Mouse (Mus musculus) adrenal gland, adult 18-20 months (tissue): Measurements from ENCODE around the gene Mfsd6. TPM values are rescaled to one million over a fixed set of nuclear protein-coding genes. Genes with fewer than 3 reads are reported as not detected.
"Not testable (repeated sequence)": the region's sequence is repeated elsewhere in the genome, so short reads cannot be mapped to it uniquely, and the experiment has no call there.

ENCODE experiments used
- DNase-seq, 2 experiments: peaks; one replicate each; pipeline ENCODE4 v3.0.0; 2021 to 2022; ENCODE audit warnings: low spot score in 2 of 2
- total RNA-seq, 2 experiments: library from RNA; stranded (reverse); gene quantifications; 1 replicate in 1 of 2; 2 replicates in 1 of 2; pipeline ENCODE4 v1.2.3; 2021

The Mfsd6 gene
- total RNA-seq, 2 experiments from 2014 or later: 17.0 to 17.9 TPM

GRCm38 (mm10) chr1:52714021-52714420 is 13.2 kb downstream of the Mfsd6 start:
- no peak for DNase-seq

DNA sequence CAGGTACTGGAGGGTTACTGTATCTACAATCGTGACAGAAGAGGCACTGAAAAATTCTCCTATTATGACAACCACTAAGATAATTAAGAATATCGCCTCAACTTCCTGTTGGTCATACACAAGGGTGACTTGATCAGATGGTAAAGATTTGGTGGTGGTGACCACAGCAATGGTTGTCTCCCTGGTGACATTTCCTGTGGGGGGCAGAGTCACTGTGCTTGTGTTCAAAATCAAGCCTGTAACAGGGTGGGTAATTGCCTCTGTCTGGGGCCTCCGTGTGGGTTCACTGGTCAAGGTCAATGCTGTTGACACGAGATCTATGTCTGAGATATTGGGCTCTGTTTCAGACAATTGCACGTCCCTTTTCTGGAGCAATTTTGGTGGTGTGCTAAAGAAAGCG is 18.5 kb downstream of the Mfsd6 start:
- DNase-seq: no peak

DNA sequence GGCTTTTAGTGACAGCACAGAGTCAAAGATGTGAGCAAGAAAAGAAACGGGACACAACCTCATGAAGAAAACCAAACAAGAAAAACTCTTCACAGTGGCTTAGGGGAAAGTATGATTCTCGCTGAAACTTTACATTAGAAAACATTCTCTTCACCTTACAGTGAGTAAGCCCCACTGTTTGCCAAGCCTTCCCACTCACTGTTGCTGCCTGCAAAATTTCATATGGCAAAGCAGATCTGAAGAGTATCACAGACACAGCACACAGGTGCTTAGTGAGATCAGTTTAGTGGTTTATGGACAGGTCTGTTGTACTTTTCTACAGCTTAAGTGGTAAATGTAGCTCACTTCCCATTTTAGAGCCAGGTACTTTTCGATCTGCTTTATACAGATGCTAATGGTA is 20.2 kb downstream of the Mfsd6 start:
- no peak for DNase-seq

DNA sequence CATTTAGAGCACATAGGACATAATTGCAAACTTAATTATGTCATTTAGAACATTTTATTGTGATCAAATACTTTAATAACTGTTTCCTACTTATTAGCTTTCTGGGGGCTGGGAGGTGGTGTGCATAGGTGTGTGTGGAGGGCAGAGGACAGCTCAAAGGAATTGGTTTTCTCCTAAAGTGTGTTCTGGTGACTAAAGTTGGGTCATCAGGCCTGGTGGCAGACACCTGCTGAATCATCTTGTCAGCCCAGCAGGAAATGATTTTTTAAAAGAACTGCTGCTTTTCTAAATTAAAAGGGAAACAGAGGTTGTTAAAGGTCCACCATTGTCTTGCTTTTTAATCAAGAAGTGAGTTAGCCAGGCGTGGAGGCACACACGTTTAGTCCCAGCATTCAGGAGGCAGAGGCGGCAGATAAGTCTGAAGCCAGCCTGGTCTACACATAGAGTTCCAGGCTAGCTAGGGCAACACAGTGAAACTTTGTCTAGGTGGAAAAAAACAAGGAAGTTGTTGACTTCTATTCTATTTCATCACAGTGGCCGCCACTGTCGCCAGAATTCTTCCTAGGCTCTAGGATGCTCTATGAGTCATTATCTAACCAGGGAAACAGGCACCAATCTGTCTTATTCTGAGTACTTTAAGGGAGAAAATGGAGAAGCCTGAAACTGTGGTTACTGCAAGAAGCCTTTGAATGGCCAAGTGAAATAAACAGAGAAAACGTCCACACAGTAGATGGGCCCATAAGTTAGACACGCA is 24.3 kb downstream of the Mfsd6 start:
- DNase-seq: no peak

DNA sequence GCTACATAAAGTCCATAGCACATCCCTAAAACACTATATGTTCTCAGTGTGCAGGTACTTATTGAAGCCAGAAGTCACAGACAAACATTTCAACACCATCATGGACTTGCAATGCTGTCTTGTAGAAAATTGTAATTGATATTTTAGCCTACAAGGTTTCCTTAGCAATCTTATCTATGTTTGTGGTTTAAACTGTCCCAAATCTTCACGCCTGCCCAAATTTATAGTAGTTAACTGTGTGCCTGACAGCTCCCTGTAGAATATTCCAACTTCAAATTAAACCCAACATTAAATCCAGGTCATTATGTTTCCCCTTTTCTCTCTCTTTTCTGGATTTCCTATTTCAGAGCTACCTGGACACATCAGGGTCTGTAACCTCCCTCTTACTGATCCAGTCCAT is 25.3 kb downstream of the Mfsd6 start:
- DNase-seq: no peak

- DNase-seq: not testable (repeated sequence)
These were observed 32.8 kb downstream of the Mfsd6 start for GRCm38 (mm10) chr1:52694456-52694855.

GRCm38 (mm10) chr1:52687636-52688035 is 39.6 kb downstream of the Mfsd6 start:
- DNase-seq: no peak

DNA sequence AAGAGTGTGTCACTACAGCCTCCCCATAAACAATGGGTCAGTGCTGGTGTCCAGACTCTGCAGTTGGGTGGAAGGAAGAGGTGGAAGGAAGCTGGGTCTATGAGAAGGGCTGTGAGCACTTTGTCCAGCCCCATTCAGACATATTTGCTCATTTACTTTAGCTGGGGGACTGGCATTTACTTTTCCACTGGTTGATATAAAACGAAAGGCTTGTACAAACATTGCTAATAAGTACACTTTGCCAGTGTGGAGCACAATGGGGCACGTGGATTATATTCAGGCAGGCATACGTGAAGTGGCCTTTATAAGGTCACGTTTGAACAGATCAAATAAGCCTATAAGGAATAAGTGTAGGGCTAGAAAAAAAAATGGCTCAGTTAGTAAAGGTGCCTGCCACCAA is 43.7 kb downstream of the Mfsd6 start:
- no peak for DNase-seq

GRCm38 (mm10) chr1:52676621-52677020 is 50.6 kb downstream of the Mfsd6 start:
- peak in 1 of 2 experiments; percentile 21 for DNase-seq

DNA sequence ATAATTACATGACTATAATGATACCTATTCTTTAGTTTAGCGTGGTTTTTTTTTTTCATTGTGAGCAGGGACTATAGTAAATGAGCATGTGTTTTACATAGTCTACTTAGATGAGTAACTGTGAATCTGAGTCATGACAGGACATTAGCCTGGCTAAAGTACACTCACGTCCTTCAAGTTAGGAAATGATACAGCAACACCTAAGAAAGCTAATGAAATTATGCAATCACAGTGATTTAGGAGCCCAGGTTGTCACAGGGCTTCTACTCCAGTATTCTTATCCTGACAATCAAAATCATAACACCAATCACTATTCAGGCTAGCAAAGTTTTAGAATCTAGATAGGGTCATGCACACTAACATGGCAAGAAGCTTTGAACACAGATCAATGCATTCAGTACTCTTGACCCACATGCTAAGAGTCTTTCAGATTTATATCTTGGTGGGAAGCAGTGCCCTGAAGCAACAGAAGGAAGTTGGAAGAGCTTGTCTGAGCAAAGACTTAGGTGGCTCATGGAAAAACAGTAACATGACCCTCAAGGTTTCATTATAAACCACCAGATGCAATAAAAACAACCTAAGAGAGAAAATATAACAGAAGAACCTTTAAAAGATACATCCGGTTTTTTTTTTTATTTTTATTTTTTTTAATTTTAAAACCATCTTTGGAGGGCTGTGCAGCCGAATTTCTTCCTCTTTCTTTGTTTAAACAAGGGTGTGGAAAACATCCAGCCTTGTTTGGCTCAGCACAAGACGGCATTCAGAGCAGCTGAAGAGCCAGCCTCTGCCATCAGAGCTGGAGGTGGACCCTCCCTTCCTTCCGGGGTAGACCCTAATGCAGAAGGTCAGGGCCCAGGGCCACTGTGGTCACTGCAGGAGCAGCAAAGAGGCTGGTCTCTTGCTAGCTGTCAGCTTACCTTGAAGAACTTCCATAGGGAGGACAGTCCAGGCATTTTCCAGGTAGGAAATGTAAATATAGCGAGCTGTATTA is 51.4 kb downstream of the Mfsd6 start:
- no peak for DNase-seq

DNA sequence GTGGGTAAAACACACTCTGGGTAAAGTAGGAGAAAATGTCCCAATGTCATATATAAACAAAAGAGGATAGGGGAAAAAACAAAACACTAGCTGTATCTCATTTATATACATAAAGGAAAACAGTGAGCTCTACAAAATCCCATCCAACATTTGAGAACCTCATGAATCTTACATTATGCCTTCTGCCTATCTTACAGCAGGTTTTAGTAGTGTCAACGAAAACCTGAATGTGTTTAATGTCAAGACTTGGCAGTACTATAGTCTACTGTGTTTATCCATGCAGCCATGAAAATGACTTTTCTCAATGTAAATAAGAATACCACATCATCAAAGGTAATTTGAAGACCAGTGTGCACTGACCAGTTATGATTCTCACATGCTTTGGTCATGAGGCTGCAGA is 57.3 kb downstream of the Mfsd6 start:
- no peak for DNase-seq

- DNase-seq: no peak
These were observed 58.4 kb downstream of the Mfsd6 start for GRCm38 (mm10) chr1:52668743-52669323.

- no peak for DNase-seq
These were observed 64.0 kb downstream of the Mfsd6 start for GRCm38 (mm10) chr1:52663228-52663627.

- no peak for DNase-seq
These were observed 66.5 kb downstream of the Mfsd6 start for GRCm38 (mm10) chr1:52660765-52661164.

- no peak for DNase-seq
These were observed 67.0 kb downstream of the Mfsd6 start for GRCm38 (mm10) chr1:52660278-52660677.

- no peak for DNase-seq
These were observed 69.1 kb downstream of the Mfsd6 start for GRCm38 (mm10) chr1:52658160-52658559.

GRCm38 (mm10) chr1:52655153-52655552 is 72.1 kb downstream of the Mfsd6 start:
- DNase-seq: no peak

DNA sequence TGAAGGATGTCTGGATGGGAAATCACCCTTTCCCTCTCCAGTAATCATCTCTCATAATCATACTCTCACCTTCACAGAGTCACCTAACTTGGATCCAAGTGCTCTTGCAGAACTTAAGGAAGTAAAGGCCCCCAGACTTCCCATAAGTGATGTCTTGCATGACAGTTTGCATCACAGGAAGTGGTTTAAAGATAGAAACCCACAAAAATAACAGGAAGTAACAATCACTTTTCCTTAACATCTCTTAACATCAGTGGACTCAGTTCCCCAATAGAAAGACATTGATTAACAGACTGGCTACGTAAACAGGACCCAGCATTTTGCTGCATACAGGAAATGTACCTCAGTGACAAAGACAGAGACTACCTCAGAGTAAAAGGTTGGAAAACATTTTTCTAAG is 73.9 kb downstream of the Mfsd6 start:
- no peak for DNase-seq

DNA sequence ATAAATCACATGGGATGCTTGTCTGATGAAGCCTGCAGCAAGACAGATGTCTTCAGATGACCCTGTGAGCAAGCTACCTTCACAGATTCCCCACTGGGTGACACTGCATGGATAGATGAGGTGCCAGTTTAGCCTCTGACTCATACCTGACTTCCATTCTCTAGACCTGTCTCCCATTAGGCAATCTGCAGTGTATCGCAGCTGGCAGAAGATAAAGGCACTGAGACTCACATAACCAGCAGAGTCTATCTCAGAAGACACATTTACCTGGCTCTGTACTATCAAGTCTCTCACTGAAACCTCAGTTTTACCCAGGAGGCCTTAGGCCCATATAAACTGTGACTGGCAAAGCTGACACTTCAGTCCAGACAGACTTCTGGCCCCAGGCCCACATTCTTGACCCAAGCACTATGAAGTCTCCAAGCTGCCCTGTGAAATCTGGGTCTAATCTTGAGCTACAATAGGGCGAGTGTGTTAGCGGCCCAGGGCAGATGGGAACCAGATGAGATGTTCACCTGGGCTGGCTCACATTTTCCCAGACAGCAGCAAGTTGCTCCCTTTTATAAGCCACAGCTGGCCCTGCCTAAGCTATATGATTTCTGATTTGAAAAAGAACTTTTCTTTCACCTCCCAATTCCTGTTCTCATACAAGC is 74.5 kb downstream of the Mfsd6 start:
- no peak for DNase-seq

DNA sequence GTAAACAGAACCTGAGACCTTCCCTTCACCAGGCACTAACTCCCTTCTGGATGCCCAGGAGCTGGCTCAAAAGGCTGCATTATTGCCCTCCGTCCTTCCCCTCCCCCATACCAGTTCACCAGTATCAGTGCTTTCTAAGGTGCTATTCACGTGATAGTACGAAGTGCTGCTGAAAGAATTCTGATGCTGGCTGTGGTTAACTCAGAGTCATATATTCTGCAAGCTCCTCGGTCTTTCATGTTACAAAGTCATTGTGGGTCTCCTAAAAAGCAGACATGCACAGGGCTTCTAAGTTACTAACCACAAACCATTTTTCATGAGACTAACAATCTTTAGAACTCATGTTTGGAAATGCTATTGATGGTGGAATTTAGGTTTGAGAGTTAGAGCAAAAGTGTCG is 77.2 kb downstream of the Mfsd6 start:
- DNase-seq: no peak
